Comparison of ENCODE assay signal across 16 mouse cellular contexts in genomic region chr2:181587796-181588195, GRCm38 (mm10). TPM values are rescaled to one million over a fixed set of nuclear protein-coding genes. Genes with fewer than 3 reads are reported as not detected.
A peak's percentile ranks its signal among the peaks of the same experiment; 100 is the strongest.
DNase-seq lines count a peak whose midpoint lies in the region; TF ChIP-seq lines count a peak whose summit lies in the region.
"Had no signal": no experiment of that assay in that cellular context is flagged by ENCODE, and none has a peak within 500 bp of the region (broad histone marks: within the 10 kb centered on the region; RNA-seq: fewer than 3 reads in every experiment).

No protein-coding gene starts in this region.

- H3K4me3 ChIP-seq in kidney, adult 2 months (ENCODE audit: insufficient read depth, low read depth, low read length): no peak overlapping the region
- H3K4me3 ChIP-seq in MEL (ENCODE audit: control insufficient read depth in 1 of 2, insufficient read depth in 1 of 2, low read depth in 2 of 2, low read length in 2 of 2): no peak overlapping the region
- H3K4me3 ChIP-seq: forebrain, embryonic 15.5 days; hindbrain, embryonic 15.5 days; limb, embryonic 15.5 days; neural tube, embryonic 15.5 days had no signal

- no peaks in the 10 kb centered on the region for H3K36me3 ChIP-seq in kidney, adult 2 months (ENCODE audit: control insufficient read depth, insufficient read depth, low read length)
- H3K36me3 ChIP-seq in MEL (ENCODE audit: control insufficient read depth in 1 of 2, insufficient read depth in 2 of 2, low read length in 2 of 2): peaks cover 0 to 7% of the 10 kb centered on the region in 2 experiments; a peak in 3 of 4 replicates

- no peak overlapping the region for H3K9ac ChIP-seq in MEL (ENCODE audit: control insufficient read depth, low read depth, low read length, poor library complexity, severe bottlenecking)
- H3K9ac ChIP-seq: forebrain, embryonic 15.5 days; hindbrain, embryonic 15.5 days; limb, embryonic 15.5 days; neural tube, embryonic 15.5 days had no signal

- TF ChIP-seq POLR2A in kidney, adult 2 months (IDR thresholded peaks at IDR 0.05; ENCODE audit: low read depth, low read length): no peak
- no peak for TF ChIP-seq POLR2A in MEL (IDR thresholded peaks at IDR 0.05; ENCODE audit: control insufficient read depth in 1 of 2, insufficient read depth in 1 of 2, low read depth in 1 of 2, low read length in 2 of 2, poor library complexity in 1 of 2)

- no peaks in the 10 kb centered on the region for H3K9me3 ChIP-seq in MEL (replicated peaks; ENCODE audit: insufficient read depth, low read length)
- H3K9me3 ChIP-seq: forebrain, embryonic 15.5 days; hindbrain, embryonic 15.5 days; limb, embryonic 15.5 days; neural tube, embryonic 15.5 days had no signal

- H3K27me3 ChIP-seq in kidney, adult 2 months (replicated peaks; ENCODE audit: control insufficient read depth, insufficient read depth, low read length): no peaks in the 10 kb centered on the region
- H3K27me3 ChIP-seq in MEL (ENCODE audit: control insufficient read depth in 1 of 2, insufficient read depth in 2 of 2, low read length in 2 of 2): no peaks in the 10 kb centered on the region
- H3K27me3 ChIP-seq: forebrain, embryonic 15.5 days; hindbrain, embryonic 15.5 days; limb, embryonic 15.5 days; neural tube, embryonic 15.5 days had no signal

- no peak; the same call in 1 of the 2 replicates for TF ChIP-seq RAD21 in MEL (IDR thresholded peaks at IDR 0.05; ENCODE audit: low read depth, low read length)

- H3K27ac ChIP-seq in kidney, adult 2 months (ENCODE audit: insufficient read depth, low read depth, low read length): no peak overlapping the region
- H3K27ac ChIP-seq in MEL (ENCODE audit: control insufficient read depth, low read depth, low read length): no peak overlapping the region
- H3K27ac ChIP-seq: forebrain, embryonic 15.5 days; hindbrain, embryonic 15.5 days; limb, embryonic 15.5 days; neural tube, embryonic 15.5 days had no signal

- peak; percentile 26 for DNase-seq in cerebellum, adult 11-12 months
- DNase-seq in cerebellum, postnatal 4 days (ENCODE audit: low spot score in 2 of 2): no peak
- no peak for DNase-seq in kidney, adult 2 months
- no peak for DNase-seq in kidney, postnatal 14 days
- DNase-seq in right cerebral cortex, postnatal 4 days: peak; percentile 3
- DNase-seq in right cerebral cortex, postnatal 14 days: no peak
- no peak for DNase-seq in MEL (ENCODE audit: low read depth, low spot score)
- DNase-seq in ovary, postnatal 36 days (ENCODE audit: low spot score): no peak
- DNase-seq: cerebellum, adult 9-11 months; embryo, embryonic 11 days; heart, postnatal 10 days; retina, postnatal 1 day had no signal

- H3K4me1 ChIP-seq in kidney, adult 2 months (ENCODE audit: control insufficient read depth, insufficient read depth, low read length): peaks cover 5% of the 10 kb centered on the region; the same call in 1 of the 2 replicates
- H3K4me1 ChIP-seq in MEL (ENCODE audit: control insufficient read depth in 1 of 2, insufficient read depth in 2 of 2, low read length in 2 of 2): peaks cover 0 to 10% of the 10 kb centered on the region in 2 experiments; a peak in 2 of 4 replicates

- WGBS in kidney, adult 2 months: 79% methylated on average over 6 of the region's 6 CpGs

- 0 out of 2 replicates have a peak, but pooled peaks have one; percentile 16 for TF ChIP-seq CTCF in kidney, adult 2 months (conservative IDR thresholded peaks at IDR 0.05; ENCODE audit: insufficient read depth, insufficient read length, low read depth, low read length)
- TF ChIP-seq CTCF in MEL (IDR thresholded peaks at IDR 0.05 in 2 of 3, conservative IDR thresholded peaks at IDR 0.05 in 1 of 3; ENCODE audit: control insufficient read depth in 1 of 3, insufficient read depth in 1 of 3, low read depth in 2 of 3, low read length in 3 of 3, poor library complexity in 1 of 3, severe bottlenecking in 1 of 3): peak; percentile 2 to 59 (median 37); a peak in 3 of 6 replicates

- TF ChIP-seq EP300 in MEL (IDR thresholded peaks at IDR 0.05; ENCODE audit: low read depth in 1 of 2, low read length in 2 of 2): no peak

- peaks cover 14% of the 10 kb centered on the region for H3K79me2 ChIP-seq in MEL (ENCODE audit: control insufficient read depth, insufficient read depth, low read length, poor library complexity)

TF ChIP-seq in MEL, 35 proteins besides CTCF, POLR2A, EP300 and RAD21:
- TF ChIP-seq SIN3A (IDR thresholded peaks at IDR 0.05; ENCODE audit: low read length): no peak
- TF ChIP-seq KAT2A (conservative IDR thresholded peaks at IDR 0.05; ENCODE audit: low read depth, low read length): no peak
- no peak for TF ChIP-seq POLR2AphosphoS2 (IDR thresholded peaks at IDR 0.05; ENCODE audit: low read length)
- TF ChIP-seq NELFE (IDR thresholded peaks at IDR 0.05; ENCODE audit: low read depth, low read length): no peak
- TF ChIP-seq RCOR1 (IDR thresholded peaks at IDR 0.05; ENCODE audit: low read depth, low read length): no peak
- no peak for TF ChIP-seq GATA1 (IDR thresholded peaks at IDR 0.05; ENCODE audit: low read depth, low read length)
- no peak for TF ChIP-seq USF2 (IDR thresholded peaks at IDR 0.05; ENCODE audit: borderline replicate concordance in 1 of 2, insufficient read depth in 1 of 2, low read depth in 1 of 2, low read length in 2 of 2)
- TF ChIP-seq SMC3 (IDR thresholded peaks at IDR 0.05; ENCODE audit: low read depth, low read length): no peak
- no peak for TF ChIP-seq MEF2A (IDR thresholded peaks at IDR 0.05; ENCODE audit: extremely low read depth, insufficient replicate concordance, low read depth, low read length, poor library complexity, severe bottlenecking)
- TF ChIP-seq MAFK (IDR thresholded peaks at IDR 0.05; ENCODE audit: borderline replicate concordance, low read depth, low read length): no peak
- TF ChIP-seq TAL1 (IDR thresholded peaks at IDR 0.05; ENCODE audit: low read length): no peak
- TF ChIP-seq ZMIZ1 (IDR thresholded peaks at IDR 0.05; ENCODE audit: low read depth, low read length): no peak
- no peak for TF ChIP-seq MXI1 (IDR thresholded peaks at IDR 0.05; ENCODE audit: low read depth, low read length)
- TF ChIP-seq ELF1 (IDR thresholded peaks at IDR 0.05; ENCODE audit: low read depth, low read length): no peak
- no peak for TF ChIP-seq UBTF (IDR thresholded peaks at IDR 0.05; ENCODE audit: borderline replicate concordance, insufficient read depth, low read depth, low read length)
- no peak for TF ChIP-seq NRF1 (IDR thresholded peaks at IDR 0.05; ENCODE audit: insufficient read depth, low read depth, low read length, poor library complexity, severe bottlenecking)

RNA-seq across cellular contexts. Expression of gene Uckl1, which starts 3.1 kb away (rescaled TPM):
- polyA plus RNA-seq in kidney, adult 2 months (2012; rRNA removed): 107 and 130 TPM in 2 replicates
- total RNA-seq in MEL (2012; rRNA removed): 15.2 and 15.6 TPM in 2 replicates
- polyA plus RNA-seq in MEL (2012; ENCODE audit: insufficient read depth in 1 of 2, insufficient read length in 2 of 2, low read depth in 1 of 2, low replicate concordance in 2 of 2, missing spikeins in 1 of 2): 10 to 100 TPM in 1 of 2 experiments, not detected in 1; 24.6 TPM

RNA-seq across cellular contexts. Expression of gene Prpf6, which starts 3.9 kb away (rescaled TPM):
- polyA plus RNA-seq in kidney, adult 2 months (2012; rRNA removed): 19.6 and 22.1 TPM in 2 replicates
- 56.0 and 58.7 TPM in 2 replicates for total RNA-seq in MEL (2012; rRNA removed)
- 10 to 100 TPM in 1 of 2 experiments, not detected in 1; 69.4 TPM for polyA plus RNA-seq in MEL (2012; ENCODE audit: insufficient read depth in 1 of 2, insufficient read length in 2 of 2, low read depth in 1 of 2, low replicate concordance in 2 of 2, missing spikeins in 1 of 2)

RNA-seq across cellular contexts. Expression of gene Zfp512b, which starts 4.8 kb away (rescaled TPM):
- polyA plus RNA-seq in kidney, adult 2 months (2012; rRNA removed): 32.2 and 41.3 TPM in 2 replicates
- 13.4 and 15.5 TPM in 2 replicates for total RNA-seq in MEL (2012; rRNA removed)
- polyA plus RNA-seq in MEL (2012; ENCODE audit: insufficient read depth in 1 of 2, insufficient read length in 2 of 2, low read depth in 1 of 2, low replicate concordance in 2 of 2, missing spikeins in 1 of 2): 10 to 100 TPM in 1 of 2 experiments, not detected in 1; 37.6 TPM

RNA-seq across cellular contexts. Expression of gene Samd10, which starts 11.2 kb away (rescaled TPM):
- polyA plus RNA-seq in kidney, adult 2 months (2012; rRNA removed): 26.1 and 30.2 TPM in 2 replicates
- total RNA-seq in MEL (2012; rRNA removed): 0.56 and 0.89 TPM in 2 replicates
- 1 to 10 TPM in 1 of 2 experiments, not detected in 1; 4.6 TPM for polyA plus RNA-seq in MEL (2012; ENCODE audit: insufficient read depth in 1 of 2, insufficient read length in 2 of 2, low read depth in 1 of 2, low replicate concordance in 2 of 2, missing spikeins in 1 of 2)

Comparison
In these comparisons a context has a peak if more than half of its experiments do, and no peak if none do; other contexts are left out.
1. DNase-seq: peak in cerebellum, adult 11-12 months (single experiment) and right cerebral cortex, postnatal 4 days (single experiment); none in cerebellum, postnatal 4 days (0 of 2), kidney, adult 2 months (single experiment), kidney, postnatal 14 days (single experiment), right cerebral cortex, postnatal 14 days (single experiment), MEL (single experiment) and ovary, postnatal 36 days (single experiment).